Mouse (Mus musculus): ENCODE data around the gene Naa35.
A peak's percentile ranks its signal among the peaks of the same experiment; 100 is the strongest.
"Not testable (repeated sequence)": the region's sequence is repeated elsewhere in the genome, so short reads cannot be mapped to it uniquely, and the experiment has no call there.

DNA sequence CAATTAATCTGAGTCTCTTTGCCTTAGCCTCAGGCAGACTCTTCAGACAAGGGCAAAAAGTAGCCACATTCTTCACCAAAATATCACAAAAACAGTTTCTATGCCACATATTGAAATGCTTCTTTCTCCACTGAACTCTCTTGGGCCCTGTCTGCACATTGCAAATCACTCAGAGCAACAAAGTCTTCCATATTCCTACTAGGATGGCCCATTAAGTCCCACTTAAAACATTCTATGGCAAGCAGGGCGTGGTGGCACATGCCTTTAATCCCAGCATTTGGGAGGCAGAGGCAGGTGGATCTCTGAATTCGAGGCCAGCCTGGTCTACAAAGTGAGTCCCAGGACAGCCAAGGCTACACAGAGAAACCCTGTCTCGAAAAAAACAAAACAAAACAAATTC lies 7.0 kb downstream of the Naa35 start:
- TF ChIP-seq CTCF (conservative IDR thresholded peaks at IDR 0.05; ENCODE audit: low read length); POU5F1 (IDR thresholded peaks at IDR 0.05; ENCODE audit: borderline replicate concordance, low read length): not testable (repeated sequence)
- peak; percentile 75; the same call in 1 of the 2 replicates for TF ChIP-seq NANOG (IDR thresholded peaks at IDR 0.05; ENCODE audit: borderline replicate concordance, low read length)
